Mouse (Mus musculus): ENCODE measurements around the gene Slco2a1. TPM values are rescaled to one million over a fixed set of nuclear protein-coding genes. Genes with fewer than 3 reads are reported as not detected.

The Slco2a1 gene
- polyA plus RNA-seq, 1 experiment from 2014 or later: 1.7 TPM

DNA sequence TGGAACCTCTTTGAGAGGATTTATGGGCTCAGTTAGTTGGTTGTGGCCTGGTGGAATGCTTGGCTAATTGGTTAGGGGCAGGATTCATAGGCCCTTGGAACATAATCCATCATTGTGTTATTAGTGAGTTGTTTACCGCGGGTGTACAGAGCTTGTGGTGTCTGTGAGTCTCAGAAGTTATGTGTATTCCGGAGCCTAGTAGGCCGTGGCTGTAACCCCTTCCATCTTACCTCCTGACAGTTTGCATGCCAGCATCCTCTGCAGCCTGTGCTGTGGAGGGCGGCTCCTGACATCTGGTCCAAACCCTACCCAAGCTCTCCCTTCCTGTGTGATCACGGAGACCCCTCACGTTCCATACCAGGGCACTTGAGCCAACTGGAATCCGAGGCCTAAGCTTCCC, 125.8 kb downstream of the Slco2a1 start:
- H3K27me3 ChIP-seq (replicated peaks): peaks cover 64% of the 10 kb centered on the region
- H3K4me2 ChIP-seq: no peak overlapping the region
- WGBS (ENCODE audit: insufficient replicate concordance): 58% methylated on average over 8 of the region's 8 CpGs
- H3K9me3 ChIP-seq (replicated peaks): no peaks in the 10 kb centered on the region
- H3K9ac ChIP-seq: no peak overlapping the region
- ATAC-seq: no peak
- H3K36me3 ChIP-seq: no peaks in the 10 kb centered on the region
- H3K4me1 ChIP-seq: peaks cover 24% of the 10 kb centered on the region
- no peak overlapping the region for H3K27ac ChIP-seq
- H3K4me3 ChIP-seq: no peak overlapping the region

DNA sequence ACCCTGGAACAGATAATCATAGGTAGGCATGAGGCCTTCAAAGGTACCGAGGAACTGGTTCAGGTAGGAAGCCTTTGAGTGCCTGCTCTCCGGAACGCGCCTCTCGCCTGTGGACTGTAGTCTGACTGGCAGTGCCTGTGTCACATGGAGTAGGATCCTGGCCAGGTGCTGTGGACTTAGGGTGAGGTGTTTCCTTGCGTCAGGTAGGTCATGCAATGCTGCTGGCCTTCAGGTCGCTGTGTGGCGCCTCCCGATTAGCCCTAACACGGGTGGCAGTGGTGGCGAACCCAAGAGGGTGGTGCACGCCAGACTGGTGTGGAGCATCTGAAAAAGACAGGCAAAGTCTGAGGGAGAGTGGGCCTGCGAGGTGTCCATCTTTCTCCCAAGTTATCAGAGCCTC, 126.4 kb downstream of the Slco2a1 start:
- peaks cover 21% of the 10 kb centered on the region; the same call in 1 of the 2 replicates for H3K4me1 ChIP-seq
- no peaks in the 10 kb centered on the region for H3K9me3 ChIP-seq (replicated peaks)
- no peak overlapping the region for H3K9ac ChIP-seq
- ATAC-seq: no peak
- no peaks in the 10 kb centered on the region for H3K36me3 ChIP-seq
- WGBS (ENCODE audit: insufficient replicate concordance): 71% methylated on average over 13 of the region's 13 CpGs
- H3K4me2 ChIP-seq: no peak overlapping the region
- H3K4me3 ChIP-seq: no peak overlapping the region
- H3K27ac ChIP-seq: no peak overlapping the region
- peaks cover 61% of the 10 kb centered on the region for H3K27me3 ChIP-seq (replicated peaks)

DNA sequence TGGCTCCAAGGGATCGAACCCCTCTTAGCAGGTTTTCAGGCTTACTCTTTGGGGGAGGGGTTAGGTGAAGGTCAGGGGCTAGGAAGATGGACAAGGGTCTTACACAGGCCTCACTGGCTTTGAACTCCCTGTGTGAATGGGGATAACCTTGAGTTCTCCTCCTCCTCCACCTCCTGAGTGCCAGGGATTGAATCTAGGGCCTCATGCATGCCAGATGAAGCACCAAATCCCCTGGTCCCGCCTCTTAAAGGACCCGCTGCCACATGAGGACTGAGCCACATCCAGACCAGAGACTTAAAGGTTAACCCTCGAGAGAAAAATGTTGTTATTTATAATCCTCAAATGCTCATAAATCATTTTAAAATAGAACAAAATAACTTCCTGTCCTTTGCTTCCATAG, 128.4 kb downstream of the Slco2a1 start:
- Histone ChIP-seq H3K4me1 (peaks cover 5% of the 10 kb centered on the region; the same call in 1 of the 2 replicates), H3K27ac (no peak overlapping the region), H3K4me3 (no peak overlapping the region), H3K4me2 (no peak overlapping the region), H3K27me3 (replicated peaks) (peaks cover 47% of the 10 kb centered on the region), H3K9me3 (replicated peaks) (no peaks in the 10 kb centered on the region), H3K36me3 (no peaks in the 10 kb centered on the region), H3K9ac (no peak overlapping the region)
- WGBS (ENCODE audit: insufficient replicate concordance): 50% methylated on average over 4 of the region's 4 CpGs
- no peak for ATAC-seq

DNA sequence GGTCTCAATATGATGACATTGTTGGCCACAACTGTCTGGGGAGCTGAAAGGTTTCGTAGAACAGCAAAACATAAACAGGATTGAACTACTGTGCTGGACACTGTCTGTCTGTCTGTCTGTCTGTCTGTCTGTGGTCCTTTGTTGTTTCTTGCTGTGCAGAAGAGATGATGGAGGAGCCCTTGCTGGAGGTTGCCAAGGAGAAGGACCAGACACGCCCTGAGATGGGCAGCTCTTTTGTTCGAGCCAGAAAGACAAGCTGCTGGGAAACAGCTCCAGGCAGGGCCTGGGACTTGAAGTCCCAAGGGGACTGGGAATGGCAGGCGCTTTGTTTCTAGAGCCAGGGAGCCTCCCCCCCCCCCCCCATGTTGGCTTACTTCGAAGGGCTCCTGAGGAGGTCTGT, 129.0 kb downstream of the Slco2a1 start:
- H3K27ac ChIP-seq: no peak overlapping the region
- no peaks in the 10 kb centered on the region for H3K4me1 ChIP-seq
- 60% methylated on average over 5 of the region's 5 CpGs for WGBS (ENCODE audit: insufficient replicate concordance)
- H3K27me3 ChIP-seq (replicated peaks): peaks cover 42% of the 10 kb centered on the region
- no peak for ATAC-seq
- H3K9ac ChIP-seq: no peak overlapping the region
- H3K36me3 ChIP-seq: no peaks in the 10 kb centered on the region
- no peak overlapping the region for H3K4me2 ChIP-seq
- H3K4me3 ChIP-seq: no peak overlapping the region
- H3K9me3 ChIP-seq (replicated peaks): no peaks in the 10 kb centered on the region

DNA sequence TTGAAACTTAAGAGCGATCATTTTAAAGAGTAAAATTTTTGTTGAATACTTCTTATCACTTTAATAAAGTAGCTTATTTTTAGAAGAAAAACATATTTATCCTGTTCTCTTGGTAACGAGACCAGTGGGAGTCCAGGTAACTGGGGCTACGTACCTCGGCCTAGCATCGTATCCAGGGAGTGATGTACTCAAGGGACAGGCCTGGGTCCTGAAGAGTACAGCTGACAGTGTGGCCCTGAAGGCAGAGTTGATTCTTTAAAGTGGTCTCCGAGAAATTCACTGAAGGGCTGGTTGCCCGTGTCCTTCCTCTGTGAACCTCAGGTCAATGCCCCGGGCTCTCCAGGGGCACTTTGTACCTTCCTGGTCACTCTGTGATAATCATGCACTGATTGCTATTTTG, 129.4 kb downstream of the Slco2a1 start:
- H3K27ac ChIP-seq: no peak overlapping the region
- WGBS (ENCODE audit: insufficient replicate concordance): 81% methylated on average over 8 of the region's 8 CpGs
- no peak overlapping the region for H3K4me2 ChIP-seq
- H3K4me3 ChIP-seq: no peak overlapping the region
- H3K9me3 ChIP-seq (replicated peaks): no peaks in the 10 kb centered on the region
- H3K27me3 ChIP-seq (replicated peaks): peaks cover 37% of the 10 kb centered on the region
- no peaks in the 10 kb centered on the region for H3K36me3 ChIP-seq
- ATAC-seq: no peak
- no peaks in the 10 kb centered on the region for H3K4me1 ChIP-seq
- no peak overlapping the region for H3K9ac ChIP-seq

DNA sequence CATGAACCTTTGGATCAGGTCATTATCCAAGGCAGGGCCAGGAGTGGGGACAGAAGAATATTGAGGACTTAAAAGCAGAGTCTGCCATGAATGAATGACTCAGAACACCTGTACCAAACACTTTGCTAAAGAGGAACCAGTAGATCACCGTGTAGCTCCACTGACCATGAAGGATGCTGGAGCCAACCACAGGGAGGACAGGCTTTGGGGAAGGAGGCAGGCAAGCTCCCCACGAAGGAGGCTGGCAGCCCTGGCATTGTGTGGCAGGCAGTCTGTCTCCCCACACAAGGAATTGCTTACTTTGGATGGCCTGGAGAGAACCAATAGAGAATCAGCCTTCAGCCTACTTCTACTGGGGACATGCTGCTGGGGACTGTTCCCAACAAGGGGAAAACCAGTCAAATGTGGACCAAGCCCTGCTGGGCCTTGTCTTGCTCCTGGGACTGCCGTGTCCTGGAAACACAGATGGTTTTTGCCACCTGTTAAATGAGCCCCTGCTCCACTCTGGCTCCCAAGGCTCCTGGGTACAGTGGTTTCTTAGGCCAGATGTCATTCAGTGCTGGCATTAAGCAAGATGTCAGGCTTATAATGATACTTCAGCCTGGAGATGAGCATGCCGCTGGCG, 130.3 kb downstream of the Slco2a1 start:
- ATAC-seq: no peak
- H3K4me1 ChIP-seq: no peaks in the 10 kb centered on the region
- no peak overlapping the region for H3K9ac ChIP-seq
- peaks cover 29% of the 10 kb centered on the region for H3K27me3 ChIP-seq (replicated peaks)
- no peaks in the 10 kb centered on the region for H3K36me3 ChIP-seq
- no peaks in the 10 kb centered on the region for H3K9me3 ChIP-seq (replicated peaks)
- WGBS (ENCODE audit: insufficient replicate concordance): 64% methylated on average over 5 of the region's 5 CpGs
- no peak overlapping the region for H3K27ac ChIP-seq
- no peak overlapping the region for H3K4me3 ChIP-seq
- no peak overlapping the region for H3K4me2 ChIP-seq

DNA sequence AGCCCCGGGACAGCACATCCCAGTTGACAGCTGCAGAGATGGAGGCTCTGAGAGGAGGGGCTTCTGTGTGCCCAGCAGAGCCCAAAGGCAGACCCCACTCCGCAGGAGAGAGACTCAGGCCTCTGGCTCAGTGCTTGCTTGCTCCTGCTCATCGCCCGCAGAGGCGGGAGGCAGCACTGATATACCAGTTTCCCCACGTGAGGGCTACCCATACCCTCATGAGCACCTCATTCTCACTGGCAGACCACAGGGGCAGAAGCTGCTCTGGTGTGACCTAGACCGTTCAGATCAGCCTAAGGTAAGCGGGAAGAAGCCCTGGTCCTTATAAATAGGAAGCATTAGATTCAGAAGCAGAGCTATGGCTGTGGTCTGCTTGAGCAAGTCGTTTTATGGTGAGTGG, 131.3 kb downstream of the Slco2a1 start:
- H3K9ac ChIP-seq: no peak overlapping the region
- WGBS (ENCODE audit: insufficient replicate concordance): 59% methylated on average over 9 of the region's 9 CpGs
- no peaks in the 10 kb centered on the region for H3K36me3 ChIP-seq
- H3K9me3 ChIP-seq (replicated peaks): no peaks in the 10 kb centered on the region
- no peak for ATAC-seq
- H3K4me2 ChIP-seq: no peak overlapping the region
- H3K27ac ChIP-seq: no peak overlapping the region
- no peaks in the 10 kb centered on the region for H3K4me1 ChIP-seq
- no peak overlapping the region for H3K4me3 ChIP-seq
- peaks cover 19% of the 10 kb centered on the region for H3K27me3 ChIP-seq (replicated peaks)

DNA sequence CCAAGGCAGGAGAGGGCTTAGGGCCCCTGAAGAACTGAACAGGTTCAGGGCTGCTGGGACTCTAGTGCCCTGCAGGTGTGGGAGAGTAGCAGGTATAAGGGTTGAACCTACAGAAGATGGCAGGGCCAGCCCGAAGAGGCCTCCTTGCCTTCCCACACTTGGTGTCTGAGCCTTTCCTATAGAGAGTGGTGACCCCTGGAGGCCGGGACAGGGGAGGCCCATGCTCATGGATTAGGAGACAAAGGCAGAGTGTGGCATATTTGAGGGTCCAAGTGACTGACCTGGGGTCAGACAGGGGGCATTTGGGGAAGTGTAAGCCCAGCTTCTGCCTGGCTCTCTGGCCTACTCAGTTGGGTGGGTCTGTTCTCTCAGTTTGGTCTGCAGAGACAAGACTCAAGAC, 131.7 kb downstream of the Slco2a1 start:
- no peak for ATAC-seq
- no peaks in the 10 kb centered on the region for H3K4me1 ChIP-seq
- no peaks in the 10 kb centered on the region for H3K36me3 ChIP-seq
- no peak overlapping the region for H3K9ac ChIP-seq
- no peak overlapping the region for H3K27ac ChIP-seq
- no peaks in the 10 kb centered on the region for H3K9me3 ChIP-seq (replicated peaks)
- no peak overlapping the region for H3K4me3 ChIP-seq
- H3K27me3 ChIP-seq (replicated peaks): peaks cover 15% of the 10 kb centered on the region
- no peak overlapping the region for H3K4me2 ChIP-seq
- WGBS (ENCODE audit: insufficient replicate concordance): 58% methylated on average over 2 of the region's 2 CpGs

DNA sequence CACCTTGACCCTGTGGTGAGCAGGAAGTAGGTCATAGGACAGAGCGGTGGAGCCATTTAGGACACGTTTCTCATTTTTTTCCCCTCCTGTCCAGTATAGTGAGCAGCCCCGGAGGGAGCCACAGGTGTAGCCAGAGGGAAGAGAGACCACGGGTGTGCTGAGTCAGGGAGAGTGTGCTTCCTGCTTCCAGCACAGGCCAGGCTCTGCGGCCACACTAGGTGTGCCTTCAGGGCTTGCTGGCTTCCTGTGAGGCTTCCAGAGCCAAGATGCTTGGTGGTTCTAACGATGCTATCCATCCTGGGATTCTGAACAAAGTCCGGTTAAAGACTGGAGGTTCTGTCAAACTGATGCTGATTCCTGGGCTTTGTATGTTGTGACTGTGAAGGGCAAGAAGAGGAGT, 133.0 kb downstream of the Slco2a1 start:
- Histone ChIP-seq H3K4me1 (no peaks in the 10 kb centered on the region), H3K4me2 (no peak overlapping the region), H3K36me3 (no peaks in the 10 kb centered on the region), H3K27me3 (replicated peaks) (0 out of 2 replicates have a peak, but pooled peaks cover 10% of the 10 kb centered on the region), H3K9ac (no peak overlapping the region), H3K27ac (no peak overlapping the region), H3K9me3 (replicated peaks) (no peaks in the 10 kb centered on the region), H3K4me3 (no peak overlapping the region)
- ATAC-seq: no peak
- 60% methylated on average over 7 of the region's 7 CpGs for WGBS (ENCODE audit: insufficient replicate concordance)

DNA sequence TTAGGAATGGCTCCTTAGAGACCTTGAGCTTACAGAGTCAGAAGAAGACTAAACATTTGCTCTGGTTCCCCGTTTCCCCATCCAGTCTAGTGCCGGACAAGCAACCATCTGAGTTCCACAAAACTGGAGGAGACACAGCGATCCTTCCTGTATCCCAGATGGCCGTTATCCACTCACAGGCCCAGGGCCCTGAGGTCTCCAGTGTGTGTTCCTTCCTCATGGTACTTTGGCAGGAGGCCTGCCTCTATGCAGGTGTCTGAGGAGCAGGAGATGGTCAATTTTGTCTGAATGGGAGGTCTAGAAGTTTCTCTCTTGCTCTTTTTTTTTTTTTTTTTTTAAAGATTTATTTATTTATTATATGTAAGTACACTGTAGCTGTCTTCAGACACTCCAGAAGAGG, 136.2 kb downstream of the Slco2a1 start:
- Histone ChIP-seq H3K4me3 (no peak overlapping the region), H3K4me1 (no peaks in the 10 kb centered on the region), H3K27ac (no peak overlapping the region), H3K27me3 (replicated peaks) (0 out of 2 replicates have a peak, but pooled peaks cover 8% of the 10 kb centered on the region), H3K9me3 (replicated peaks) (no peaks in the 10 kb centered on the region), H3K4me2 (no peak overlapping the region), H3K36me3 (no peaks in the 10 kb centered on the region), H3K9ac (no peak overlapping the region)
- no peak for ATAC-seq
- 79% methylated on average over 4 of the region's 4 CpGs for WGBS (ENCODE audit: insufficient replicate concordance)

DNA sequence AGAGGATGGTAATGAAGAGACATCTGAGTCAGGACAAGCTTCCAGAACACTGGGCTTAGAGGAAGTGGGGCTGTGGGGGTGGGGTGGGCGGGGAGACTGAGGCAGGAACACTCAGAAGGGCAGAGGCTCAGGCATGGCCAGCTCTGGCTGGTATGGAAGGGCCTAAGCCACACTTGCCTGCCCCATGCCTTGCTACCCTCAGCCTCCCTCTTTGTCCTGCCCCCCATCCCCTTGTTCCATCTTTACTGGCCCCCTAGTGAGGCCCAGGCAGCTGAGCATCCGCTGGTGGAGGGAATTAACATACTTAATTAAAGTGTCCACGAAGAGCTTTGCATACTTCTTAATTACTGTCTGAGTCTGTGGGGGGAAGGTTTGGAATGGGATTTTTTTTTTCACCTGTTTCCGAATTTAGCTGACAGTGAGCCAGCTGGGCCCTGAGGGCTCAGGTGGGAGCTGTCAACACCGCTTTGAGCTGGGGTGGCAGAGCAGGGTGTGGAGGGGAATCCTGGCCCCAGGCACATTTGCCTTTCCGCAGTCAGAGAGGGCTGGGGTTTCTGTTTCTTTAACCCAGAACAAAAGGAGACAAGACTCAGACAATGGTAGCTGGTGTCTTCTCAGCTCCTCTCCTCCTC, 145.1 kb downstream of the Slco2a1 start:
- Histone ChIP-seq H3K27me3 (replicated peaks) (no peaks in the 10 kb centered on the region), H3K27ac (no peak overlapping the region), H3K4me3 (no peak overlapping the region), H3K9ac (no peak overlapping the region), H3K4me1 (no peaks in the 10 kb centered on the region), H3K4me2 (no peak overlapping the region), H3K36me3 (no peaks in the 10 kb centered on the region), H3K9me3 (replicated peaks) (no peaks in the 10 kb centered on the region)
- no peak for ATAC-seq
- WGBS (ENCODE audit: insufficient replicate concordance): 54% methylated on average over 6 of the region's 6 CpGs

DNA sequence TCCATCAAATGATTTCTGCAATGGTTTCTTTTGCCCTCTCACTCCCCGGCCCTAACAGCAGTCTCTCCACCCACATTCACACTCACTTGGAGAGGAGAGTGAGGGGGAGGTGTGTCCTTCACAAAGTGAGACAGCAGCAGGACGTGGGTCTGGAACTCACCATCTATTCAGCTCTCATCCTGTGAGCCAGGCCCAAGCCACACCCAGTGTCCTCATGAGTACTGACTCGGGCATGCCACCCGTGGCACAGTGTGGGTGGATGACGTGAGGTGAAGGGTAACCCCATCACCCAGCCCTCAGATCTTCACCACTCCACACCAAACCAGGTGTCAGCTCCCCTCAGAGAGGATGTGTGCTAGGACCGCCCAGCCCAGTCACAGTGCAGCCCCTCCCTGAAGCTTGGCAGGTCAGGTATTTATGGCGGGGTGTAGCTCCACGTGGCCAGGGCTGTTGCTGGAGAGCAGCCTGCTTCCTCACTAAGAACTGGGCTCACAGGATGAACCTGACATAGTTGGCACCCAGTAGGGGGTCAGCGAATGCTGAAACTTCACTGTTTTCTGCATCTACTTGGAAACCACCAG, 146.0 kb downstream of the Slco2a1 start:
- H3K4me2 ChIP-seq: no peak overlapping the region
- H3K36me3 ChIP-seq: no peaks in the 10 kb centered on the region
- no peak overlapping the region for H3K9ac ChIP-seq
- no peak overlapping the region for H3K27ac ChIP-seq
- 58% methylated on average over 9 of the region's 9 CpGs for WGBS (ENCODE audit: insufficient replicate concordance)
- no peaks in the 10 kb centered on the region for H3K27me3 ChIP-seq (replicated peaks)
- no peak overlapping the region for H3K4me3 ChIP-seq
- no peaks in the 10 kb centered on the region for H3K4me1 ChIP-seq
- H3K9me3 ChIP-seq (replicated peaks): no peaks in the 10 kb centered on the region
- ATAC-seq: no peak
